Mouse (Mus musculus): ENCODE measurements around the gene Zmynd8.

GRCm38 (mm10) chr2:165860962-165861682, 37.7 kb downstream of the Zmynd8 start:
- TF ChIP-seq POLR2A (IDR thresholded peaks at IDR 0.05; ENCODE audit: control insufficient read depth in 1 of 2, insufficient read depth in 1 of 2, low read depth in 1 of 2, low read length in 2 of 2, poor library complexity in 1 of 2) = no peak
- TF ChIP-seq CTCF (IDR thresholded peaks at IDR 0.05 in 2 of 3, conservative IDR thresholded peaks at IDR 0.05 in 1 of 3; ENCODE audit: control insufficient read depth in 1 of 3, insufficient read depth in 1 of 3, low read depth in 2 of 3, low read length in 3 of 3, poor library complexity in 1 of 3, severe bottlenecking in 1 of 3) = no peak
- no peak for TF ChIP-seq E2F4 (IDR thresholded peaks at IDR 0.05; ENCODE audit: borderline replicate concordance, low read depth, low read length)
- no peak for TF ChIP-seq ELF1 (IDR thresholded peaks at IDR 0.05; ENCODE audit: low read depth, low read length)
- no peak for TF ChIP-seq MYC (IDR thresholded peaks at IDR 0.05; ENCODE audit: low read depth, low read length)
- no peak for TF ChIP-seq MXI1 (IDR thresholded peaks at IDR 0.05; ENCODE audit: low read depth, low read length)
- TF ChIP-seq MAX (IDR thresholded peaks at IDR 0.05; ENCODE audit: low read length) = no peak
- no peak for TF ChIP-seq USF2 (IDR thresholded peaks at IDR 0.05; ENCODE audit: borderline replicate concordance in 1 of 2, insufficient read depth in 1 of 2, low read depth in 1 of 2, low read length in 2 of 2)
- TF ChIP-seq NELFE (IDR thresholded peaks at IDR 0.05; ENCODE audit: low read depth, low read length) = no peak
- TF ChIP-seq ZKSCAN1 (IDR thresholded peaks at IDR 0.05; ENCODE audit: low read depth, low read length) = no peak
- TF ChIP-seq TAL1 (IDR thresholded peaks at IDR 0.05; ENCODE audit: low read length) = no peak
- no peak for TF ChIP-seq TCF12 (IDR thresholded peaks at IDR 0.05; ENCODE audit: low read depth, low read length)
- no peak for TF ChIP-seq EP300 (IDR thresholded peaks at IDR 0.05; ENCODE audit: low read depth in 1 of 2, low read length in 2 of 2)
- TF ChIP-seq ZMIZ1 (IDR thresholded peaks at IDR 0.05; ENCODE audit: low read depth, low read length) = no peak

Measured in MEL (cell line).